Mouse (Mus musculus) monocyte, adult 2 months (primary cell): ENCODE data around the gene Tmem120b.

Experiments
- DNase-seq, 2 experiments: peaks; one replicate each; pipeline ENCODE4 v3.0.0; 2022; ENCODE audit warnings: low spot score in 2 of 2, low read depth in 1 of 2

The Tmem120b gene

DNA sequence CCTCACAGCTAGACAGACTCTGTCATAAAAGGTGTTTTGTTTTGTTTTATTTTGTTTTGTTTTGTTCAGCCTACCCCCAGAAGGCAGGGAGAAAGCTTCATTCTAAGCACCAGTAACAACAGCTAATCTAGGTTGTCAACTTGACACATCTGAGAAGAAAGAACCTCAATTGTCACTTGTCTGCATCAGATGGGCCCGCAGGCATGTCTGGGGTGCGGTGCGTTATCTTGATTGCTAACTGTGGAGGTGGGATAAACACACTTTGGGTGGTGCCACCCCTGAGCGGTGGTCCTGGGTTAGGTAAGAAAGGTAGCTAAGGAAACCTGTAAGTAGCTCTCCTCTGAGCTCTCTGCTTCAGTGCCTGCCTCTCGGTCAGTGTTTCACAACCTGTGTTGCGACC lies 58.8 kb downstream of the Tmem120b start:
- no peak for DNase-seq

DNA sequence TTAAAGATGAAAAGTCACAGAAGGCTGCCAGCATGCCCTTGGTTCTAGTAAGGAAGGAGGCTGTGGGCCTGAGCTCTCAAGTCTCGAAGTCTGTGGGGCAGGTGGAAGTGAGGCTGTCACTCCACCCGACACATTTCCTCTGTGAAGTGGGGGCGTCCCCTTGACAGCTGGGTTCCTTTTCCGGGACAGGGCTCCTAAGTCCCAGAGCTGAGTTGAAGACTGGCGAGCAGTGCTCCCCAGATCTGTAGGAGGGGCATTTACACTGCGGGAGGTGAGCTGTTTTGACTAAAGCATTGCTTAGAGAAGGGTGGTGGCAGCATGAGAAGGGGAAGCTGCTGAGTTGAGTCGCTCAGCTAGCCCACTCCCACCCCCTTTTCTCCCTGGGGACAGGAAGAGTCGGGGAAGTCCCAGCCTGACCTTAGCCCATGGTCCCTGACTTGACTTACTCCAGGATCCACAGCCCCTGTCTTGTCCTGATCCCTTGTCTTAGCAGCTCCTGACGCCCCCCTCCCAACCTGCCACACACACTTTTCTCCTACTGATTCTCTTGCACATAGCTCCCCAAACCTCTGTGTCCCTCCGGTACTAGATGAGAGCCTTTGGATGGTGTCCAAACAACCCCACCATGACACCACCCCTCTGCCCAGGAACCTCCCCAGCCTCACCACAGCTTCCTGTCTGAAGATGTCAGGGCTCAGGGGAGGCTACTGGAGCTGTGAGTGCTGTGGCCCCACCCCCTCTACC lies 60.4 kb downstream of the Tmem120b start:
- peak in 1 of 2 experiments; percentile 67 for DNase-seq

DNA sequence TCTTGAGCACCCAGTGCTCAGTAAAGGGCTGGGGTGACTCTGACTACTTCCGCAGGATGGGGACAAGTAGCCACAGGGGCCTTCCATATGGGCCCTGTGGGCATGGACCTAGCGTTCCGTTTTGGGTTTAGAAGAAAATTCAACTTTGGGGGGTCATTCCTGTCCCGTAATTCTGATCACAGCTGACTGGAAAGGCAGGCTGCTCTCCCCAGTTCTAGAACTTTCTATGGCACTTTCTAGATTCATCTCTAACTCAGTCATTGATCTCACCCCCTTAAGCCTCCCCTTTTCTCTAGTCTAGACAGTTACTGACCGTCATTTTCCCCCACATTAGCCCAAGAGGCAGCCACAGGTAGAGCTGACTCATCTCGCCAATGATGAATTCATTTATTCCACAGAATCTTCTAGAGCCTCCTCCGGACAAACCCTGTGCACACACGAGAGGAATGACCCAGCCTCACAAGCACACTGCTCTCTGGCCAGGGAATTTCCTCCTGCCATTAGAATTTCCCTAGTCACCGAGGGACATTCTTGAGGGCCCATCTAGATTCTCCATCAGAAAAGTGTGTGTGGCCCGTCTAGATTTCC lies 61.0 kb downstream of the Tmem120b start:
- no peak for DNase-seq

DNA sequence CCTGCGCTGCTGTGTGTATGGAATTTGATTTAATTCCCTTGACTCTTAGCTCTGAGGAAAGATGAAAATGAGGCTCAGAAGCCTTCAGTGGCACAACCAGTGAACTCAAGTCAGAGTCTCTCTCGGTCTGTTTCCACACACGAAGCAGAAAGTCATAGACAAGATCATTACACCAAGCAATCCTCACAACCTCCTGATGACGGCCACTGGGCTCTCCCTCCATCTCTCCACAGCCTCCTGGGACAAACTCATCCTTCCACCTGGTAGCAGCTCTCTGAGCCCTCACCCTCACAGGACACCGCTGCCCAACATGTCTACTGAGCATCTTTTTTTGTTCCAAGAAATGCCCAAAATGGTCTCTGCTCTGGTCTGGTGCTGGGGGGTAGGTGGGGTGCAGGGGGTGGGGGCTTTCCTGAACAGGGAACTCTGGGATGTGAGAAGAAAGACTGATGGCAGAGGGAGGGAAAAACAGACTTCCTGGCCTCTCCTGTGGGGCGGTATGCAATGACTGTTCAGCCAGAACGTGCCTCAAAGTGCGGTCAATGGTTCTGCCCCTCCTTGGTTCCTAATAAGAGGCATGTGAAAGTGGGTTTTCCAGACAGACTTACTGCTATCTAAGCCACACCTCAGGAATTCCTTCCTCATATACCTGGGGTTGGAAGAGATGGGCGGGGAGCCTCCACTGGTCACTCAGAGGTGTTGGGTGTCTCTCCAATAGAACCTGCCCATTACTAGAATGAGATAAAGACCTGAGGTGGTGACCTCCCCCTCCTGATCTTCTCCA lies 62.0 kb downstream of the Tmem120b start:
- DNase-seq = no peak

DNA sequence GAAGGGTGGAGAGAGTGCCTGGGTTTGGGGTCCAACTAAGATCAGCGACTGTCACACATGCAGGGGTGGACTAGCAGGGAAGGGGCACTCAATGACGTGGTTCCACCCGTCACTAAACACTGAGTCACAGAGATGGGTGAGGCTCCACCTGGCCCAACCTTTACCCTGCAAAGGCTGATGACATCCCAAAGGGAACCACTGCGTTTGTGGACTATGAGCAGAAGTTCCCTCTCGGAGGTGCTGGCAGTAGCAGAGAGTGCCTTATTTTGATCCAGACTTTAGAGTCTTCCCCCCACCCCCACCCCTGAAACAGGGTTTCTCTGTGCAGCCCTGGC lies 62.6 kb downstream of the Tmem120b start:
- no peak for DNase-seq

DNA sequence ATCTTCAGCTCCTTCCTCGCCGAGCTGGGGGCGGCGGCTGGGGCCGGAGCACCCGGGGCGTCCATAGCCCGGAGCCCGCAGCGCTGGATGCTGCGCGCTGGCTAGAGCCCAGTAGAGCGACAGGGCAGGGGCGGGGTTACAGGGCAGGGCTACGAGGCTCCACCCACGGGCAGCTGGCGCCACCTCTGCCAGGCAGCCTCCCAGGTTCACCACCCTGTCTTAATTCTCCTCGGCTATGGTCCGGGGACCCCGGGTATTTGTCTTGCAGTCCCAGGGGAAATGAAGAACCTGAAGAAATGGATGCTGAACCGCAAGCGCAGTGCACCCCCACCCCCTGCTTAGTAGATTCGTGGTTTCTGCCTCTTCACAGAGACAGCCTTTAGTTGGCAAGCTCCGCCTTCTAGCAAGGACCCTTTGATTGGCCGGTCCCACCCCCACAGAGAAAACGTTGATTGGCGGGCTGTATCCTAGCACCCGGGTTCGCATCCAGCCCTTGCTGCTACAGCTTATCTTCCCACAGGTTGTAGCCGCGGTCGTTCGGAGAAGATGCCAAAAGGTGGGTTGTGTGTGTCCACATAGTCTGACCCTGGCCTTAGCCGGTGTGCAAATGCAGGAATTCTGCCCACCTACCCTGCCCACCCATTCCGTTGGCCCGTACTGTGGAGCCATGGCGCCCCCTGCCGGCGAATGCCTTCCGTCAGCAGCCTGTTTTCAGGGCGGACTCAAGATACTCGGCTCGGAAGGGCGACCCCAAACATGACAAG lies 64.3 kb downstream of the Tmem120b start, which contains the start of gene Rhof:
TSS of gene Rhof (minus strand) at position 385 of the 764 bp plus-strand sequence.
- DNase-seq = peak; percentile 36 to 75

DNA sequence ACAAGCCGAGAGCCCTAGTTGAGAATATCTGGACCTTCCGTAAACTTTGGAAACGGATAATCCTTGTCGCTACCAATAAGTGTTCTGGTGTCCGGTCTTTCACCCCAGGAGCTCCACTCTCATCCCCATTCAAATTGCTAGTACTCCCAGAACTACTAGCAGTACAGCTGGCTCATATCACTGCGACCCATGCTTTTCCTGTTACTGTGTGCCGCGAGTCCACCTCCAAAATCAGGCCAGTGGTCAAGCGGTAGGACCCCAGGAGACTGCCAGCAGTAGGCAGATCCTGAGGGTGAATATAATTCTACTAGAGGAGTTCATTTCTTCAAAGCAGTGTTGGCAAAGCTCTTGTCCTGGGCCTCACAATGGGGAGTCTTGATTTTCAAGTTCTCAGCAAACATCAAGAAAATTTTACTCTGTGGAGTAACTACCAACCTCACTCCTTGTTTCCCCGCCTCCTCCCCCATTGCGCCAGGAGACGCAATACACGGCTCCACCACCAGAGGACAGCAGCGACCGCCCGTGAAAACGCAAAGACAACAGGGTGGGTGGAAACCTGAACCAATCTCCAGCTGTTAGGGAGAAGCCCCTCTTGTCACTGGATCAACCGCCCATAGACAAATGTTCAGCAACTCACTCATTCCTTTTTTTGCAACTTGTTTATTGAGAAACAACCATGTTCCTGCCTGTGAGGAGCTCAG lies 65.0 kb downstream of the Tmem120b start:
- peak; percentile 55 to 82 for DNase-seq

DNA sequence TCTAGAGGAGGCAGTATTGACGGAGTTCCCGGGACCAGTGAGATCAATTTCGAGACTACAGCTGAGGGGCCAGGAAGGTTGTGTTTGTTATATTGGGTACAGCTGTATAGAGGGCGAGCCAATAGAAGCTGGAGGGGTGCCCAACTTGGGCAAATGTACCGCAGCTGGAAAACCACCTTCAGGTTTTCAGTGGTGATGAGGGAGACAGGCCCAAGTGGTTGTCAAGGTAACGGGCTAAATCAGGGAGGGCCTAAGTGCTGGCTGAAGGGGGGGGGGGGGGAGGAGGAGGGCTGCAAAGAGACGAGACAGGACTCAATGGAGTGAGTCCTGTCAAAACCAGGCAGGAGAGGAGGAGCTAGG lies 65.5 kb downstream of the Tmem120b start:
- DNase-seq = no peak

DNA sequence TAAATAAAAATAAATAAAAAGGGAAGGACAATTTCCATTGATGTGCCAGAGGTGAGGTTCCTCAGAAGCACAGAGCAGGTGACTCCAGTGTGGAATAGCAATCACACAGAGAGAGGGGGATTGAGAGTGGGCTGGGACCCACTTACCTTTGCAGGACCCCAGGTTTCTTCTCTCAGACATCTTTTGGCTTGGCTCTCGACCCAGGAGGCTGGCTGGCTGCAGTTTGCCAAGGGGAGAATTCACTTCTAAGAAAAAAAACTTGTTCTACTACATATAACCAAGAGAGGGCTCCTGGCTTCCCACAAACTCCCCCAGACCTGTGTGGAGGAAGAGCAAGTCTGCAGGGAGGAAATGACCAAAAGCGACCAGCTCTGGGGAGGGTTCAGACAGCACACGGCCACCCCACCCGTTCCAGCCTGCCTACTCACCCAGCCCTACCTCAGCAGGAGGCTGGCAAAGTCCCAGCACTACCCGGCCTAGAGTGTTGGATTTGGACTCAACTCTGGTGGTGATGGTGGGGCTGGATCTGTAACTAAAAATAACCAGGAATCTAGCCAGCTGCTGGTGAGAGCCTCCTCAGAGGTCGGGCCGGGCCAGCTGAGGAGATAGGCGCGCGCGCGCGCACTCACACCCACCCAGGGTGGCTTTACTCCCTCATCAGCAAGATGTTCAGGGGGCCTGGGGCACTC lies 66.1 kb downstream of the Tmem120b start:
- DNase-seq = no peak

DNA sequence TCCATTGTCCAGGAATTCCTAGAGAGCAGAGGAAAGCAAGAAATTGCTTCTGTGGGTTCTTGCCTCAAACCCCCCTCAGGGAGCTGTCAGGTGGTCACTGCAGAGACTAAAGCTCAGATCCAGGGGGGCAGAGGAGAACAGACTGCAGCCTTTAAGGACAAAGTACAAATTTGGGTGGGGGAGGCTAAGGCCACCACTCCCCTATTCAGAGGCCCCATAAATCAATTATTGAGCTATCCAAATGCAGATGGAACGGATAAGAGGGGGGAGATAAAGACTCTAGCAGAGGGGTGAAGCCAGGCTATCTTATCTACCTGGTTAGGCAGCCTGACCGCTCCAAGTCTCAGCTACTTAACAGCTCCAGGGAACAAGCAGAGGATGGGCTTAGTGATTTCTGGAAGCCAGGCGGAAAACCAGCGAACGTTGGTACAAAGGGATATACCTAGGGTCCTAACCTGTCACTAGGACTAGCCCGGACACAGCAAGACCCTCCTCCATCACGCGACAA lies 66.7 kb downstream of the Tmem120b start:
- DNase-seq = no peak

DNA sequence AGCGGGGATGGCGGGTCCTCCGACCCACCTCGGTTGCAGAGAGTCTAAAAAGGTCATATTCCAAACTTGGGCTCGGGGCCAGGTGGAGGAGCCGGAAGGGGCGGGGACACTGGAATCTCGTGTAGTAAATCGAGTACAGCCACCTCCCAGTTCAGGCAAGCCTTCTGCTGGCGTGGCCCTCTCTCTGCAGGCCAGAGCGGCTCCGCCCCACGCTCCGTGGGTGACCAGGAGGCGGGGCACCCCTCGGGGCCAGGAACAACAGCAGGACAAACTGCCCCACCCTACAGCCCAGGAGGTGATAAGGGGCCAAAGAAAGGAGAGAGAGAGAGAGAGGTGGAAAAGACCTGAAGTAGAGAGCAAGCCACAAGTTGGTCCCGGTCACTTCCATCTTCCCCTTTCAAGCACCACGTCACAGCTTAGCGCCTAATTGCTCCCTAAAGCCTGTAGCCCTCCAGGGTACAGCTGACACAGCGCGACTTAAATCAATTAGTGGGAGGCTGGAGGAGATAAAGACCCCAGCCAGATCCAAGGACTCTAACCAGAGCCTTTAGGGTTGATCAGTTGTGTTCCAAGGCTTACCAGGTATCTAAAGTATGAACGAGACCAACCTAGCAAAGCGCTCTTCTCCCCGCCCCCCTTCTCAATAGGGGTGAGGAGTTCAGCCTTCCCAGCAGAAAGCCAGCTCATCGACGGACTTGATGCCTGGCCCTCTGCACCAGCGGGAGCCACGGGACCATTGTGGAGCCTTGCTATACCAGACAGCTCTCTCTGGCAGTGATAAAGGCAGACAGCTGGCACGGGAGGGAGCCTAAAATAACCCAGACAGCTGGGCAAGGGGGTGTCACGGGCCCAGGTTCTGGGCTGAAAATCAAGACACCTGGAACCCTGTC lies 67.5 kb downstream of the Tmem120b start:
- no peak for DNase-seq

DNA sequence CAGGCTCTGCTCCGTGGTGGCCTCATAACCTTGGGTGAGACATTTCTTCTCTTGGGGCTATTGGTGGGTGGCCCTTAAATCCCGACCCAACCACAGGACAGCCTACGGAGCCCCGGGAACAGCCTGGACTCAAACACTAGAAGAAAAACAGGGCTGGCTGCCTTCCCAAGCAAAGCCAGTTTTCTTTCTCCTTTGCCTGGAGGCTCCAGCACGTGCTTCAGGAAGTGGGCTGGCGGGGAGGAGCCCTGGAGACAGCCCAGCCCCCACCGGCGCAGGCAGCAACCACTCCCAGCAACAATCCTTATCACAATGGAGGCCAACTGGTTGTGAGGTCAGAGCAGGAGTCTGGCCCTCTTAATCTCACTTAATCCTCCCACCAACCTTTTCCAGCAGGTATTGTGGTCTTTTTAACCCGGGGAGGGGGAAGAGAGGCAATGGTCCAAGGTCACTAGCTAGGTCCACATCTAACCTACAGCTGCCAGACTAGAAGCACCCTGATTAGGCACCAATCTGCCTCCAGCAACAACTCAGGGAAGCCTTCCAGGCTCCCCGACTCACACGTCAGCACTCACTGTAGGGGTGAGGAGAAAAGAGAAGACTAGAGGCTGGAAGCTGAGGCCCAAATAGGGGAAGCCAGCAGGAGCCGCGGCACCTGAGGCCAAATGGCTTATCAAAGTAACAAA lies 68.3 kb downstream of the Tmem120b start:
- DNase-seq = no peak

DNA sequence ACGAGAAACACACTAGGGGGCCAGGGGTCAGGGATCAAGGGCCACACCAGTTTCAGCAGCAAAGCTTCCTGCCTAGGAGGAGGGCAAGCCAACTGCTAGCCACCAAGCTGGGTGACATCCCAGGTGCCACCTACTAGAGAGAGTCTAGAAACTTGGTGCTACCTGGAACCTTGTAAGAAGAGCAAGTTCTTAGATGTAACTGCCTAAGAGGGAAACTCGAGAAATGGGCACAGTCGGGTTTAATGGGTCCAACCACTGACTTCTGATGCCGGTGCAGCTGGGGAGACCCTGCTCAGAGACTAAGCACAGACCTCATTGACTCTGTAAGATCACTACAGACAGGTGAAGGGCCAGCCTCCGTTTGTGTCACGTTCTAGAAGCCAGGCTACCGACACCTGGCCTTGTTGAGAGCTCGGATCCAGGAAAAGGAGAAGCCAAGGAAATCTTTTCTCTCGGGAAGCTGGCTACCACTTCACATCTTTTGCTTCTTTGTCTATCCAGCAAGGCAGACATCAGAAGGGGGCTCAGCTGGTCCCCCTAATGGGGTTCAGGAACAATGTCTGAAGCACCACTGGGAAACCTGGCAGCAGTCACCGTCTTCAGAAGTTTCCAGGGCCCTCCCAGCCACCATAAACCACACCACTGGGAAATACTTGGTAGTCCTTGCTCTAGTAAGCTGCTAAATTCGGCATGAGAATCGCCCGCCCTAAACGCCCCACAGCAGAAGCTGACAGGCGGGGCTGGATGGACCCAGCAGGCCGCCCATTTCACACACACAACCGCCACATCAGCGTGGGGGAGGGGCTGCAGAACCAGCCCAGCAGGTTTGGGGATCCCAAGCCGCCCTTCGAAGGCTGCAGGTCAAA lies 69.1 kb downstream of the Tmem120b start:
- DNase-seq = peak in 1 of 2 experiments; percentile 39

DNA sequence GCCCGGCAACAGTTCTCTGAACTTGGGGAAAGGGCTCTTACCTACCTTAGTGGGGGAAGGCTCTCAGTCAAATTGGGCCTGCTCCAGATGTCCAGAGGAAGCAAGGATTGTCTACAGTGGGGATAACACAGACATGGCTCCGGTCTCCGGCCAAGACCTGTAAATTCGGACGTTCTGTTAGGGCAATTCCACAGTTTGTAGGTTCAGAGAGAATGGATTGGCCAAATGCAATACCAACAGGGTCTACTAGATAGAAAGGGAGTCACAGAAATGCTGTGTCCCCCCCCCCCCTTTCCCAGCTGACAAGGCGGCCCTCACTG lies 69.7 kb downstream of the Tmem120b start:
- DNase-seq = no peak

DNA sequence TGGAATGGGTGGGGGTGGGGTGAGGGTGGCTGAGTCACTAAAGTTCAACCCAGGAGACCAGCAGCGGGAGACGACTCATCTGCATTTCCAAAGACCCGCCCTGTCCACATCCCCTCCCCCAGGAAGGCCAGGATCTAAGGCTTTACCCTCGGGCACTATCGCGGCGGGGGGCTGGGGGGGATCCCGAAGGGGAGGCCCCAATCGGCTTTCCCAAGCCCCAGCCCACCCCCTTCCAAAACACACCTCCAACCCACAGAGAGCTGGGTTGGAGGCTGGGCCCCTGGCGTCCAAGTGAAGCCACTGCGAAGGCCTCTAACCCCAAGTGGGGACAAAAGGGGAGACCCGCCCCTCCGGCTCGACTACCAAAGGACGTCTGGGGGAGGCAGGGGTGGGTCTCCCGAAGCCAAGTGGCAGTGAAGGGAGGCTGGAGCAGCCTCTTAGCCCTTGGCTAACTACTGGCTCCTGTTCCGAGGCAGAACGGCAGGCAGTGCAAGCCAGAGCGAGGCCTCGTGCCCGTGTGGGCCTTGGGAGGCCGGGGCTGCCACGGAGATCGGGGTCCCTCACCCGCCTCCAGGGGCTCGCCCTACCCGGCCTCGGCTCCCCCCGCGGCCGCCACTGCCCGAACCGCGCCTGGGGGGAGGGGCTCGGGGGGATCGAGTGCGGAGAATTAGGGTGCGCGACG lies 70.2 kb downstream of the Tmem120b start:
- peak in 1 of 2 experiments; percentile 19 for DNase-seq

DNA sequence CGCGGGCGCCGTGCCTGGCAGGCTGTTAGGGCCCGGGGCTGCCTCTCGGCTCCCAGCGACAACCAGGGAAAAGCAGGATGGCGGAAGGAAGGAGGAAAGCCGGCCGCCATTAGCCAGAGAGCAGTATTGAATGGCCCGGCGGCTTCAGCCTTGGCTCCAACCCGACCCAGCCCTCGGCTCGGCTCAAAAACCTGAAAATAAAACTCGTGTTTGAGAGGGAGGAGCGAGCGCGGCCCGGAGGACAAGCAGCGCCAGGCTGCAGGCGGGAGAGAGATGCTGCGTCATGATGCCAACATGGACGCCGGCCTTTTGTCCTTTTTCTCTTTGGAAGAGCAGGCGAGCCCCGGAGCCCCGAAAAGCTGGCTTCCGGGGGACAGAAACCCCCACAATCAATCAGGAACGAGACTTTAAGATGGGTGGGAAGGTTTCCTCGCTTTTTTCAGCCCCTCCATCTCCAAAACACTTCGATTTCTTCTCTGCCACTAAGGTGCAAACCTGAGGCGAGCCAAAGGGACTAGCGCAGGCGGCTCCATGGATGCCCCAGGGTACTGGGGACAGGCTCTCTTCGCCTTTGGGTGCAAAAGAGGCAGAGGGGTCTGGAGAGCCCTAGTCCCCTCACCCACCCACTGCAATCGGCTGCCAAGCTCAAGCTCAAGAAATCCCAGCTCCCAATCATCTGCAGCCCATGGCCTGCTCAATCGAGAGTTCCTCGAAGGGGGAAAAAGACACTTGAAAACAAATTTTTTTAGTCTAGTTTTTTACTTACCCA lies 70.9 kb downstream of the Tmem120b start:
- DNase-seq = peak; percentile 33 to 64
